In genomic region chr4:152041924-152042641, GRCm38 (mm10) we compare ENCODE assay signal across 21 mouse cellular contexts. TPM values are rescaled to one million over a fixed set of nuclear protein-coding genes. Genes with fewer than 3 reads are reported as not detected.
DNase-seq lines count a peak whose midpoint lies in the region; ATAC-seq and TF ChIP-seq lines count a peak whose summit lies in the region.
"Had no signal": no experiment of that assay in that cellular context is flagged by ENCODE, and none has a peak within 500 bp of the region (broad histone marks: within the 10 kb centered on the region; RNA-seq: fewer than 3 reads in every experiment).

No protein-coding gene starts in this region.

- ATAC-seq in kidney, postnatal 0 days (replicated peaks; ENCODE audit: low FRiP score, low read depth): no peak
- no peak for ATAC-seq in midbrain, embryonic 11.5 days (ENCODE audit: low FRiP score)
- ATAC-seq in midbrain, embryonic 14.5 days (ENCODE audit: low FRiP score, low TSS enrichment): no peak
- ATAC-seq: forebrain, embryonic 16.5 days had no signal

- H3K9me3 ChIP-seq in kidney, postnatal 0 days (replicated peaks; ENCODE audit: low read length): no peaks in the 10 kb centered on the region
- H3K9me3 ChIP-seq in midbrain, embryonic 11.5 days (ENCODE audit: control insufficient read depth, low read length): no peaks in the 10 kb centered on the region
- no peaks in the 10 kb centered on the region for H3K9me3 ChIP-seq in midbrain, embryonic 14.5 days (ENCODE audit: control insufficient read depth, low read length)
- no peaks in the 10 kb centered on the region for H3K9me3 ChIP-seq in E14TG2a.4 (ENCODE audit: low read length)
- H3K9me3 ChIP-seq: embryonic facial prominence, embryonic 13.5 days; forebrain, embryonic 12.5 days; heart, embryonic 15.5 days; hindbrain, embryonic 13.5 days had no signal

- H3K4me3 ChIP-seq in kidney, postnatal 0 days (replicated peaks; ENCODE audit: low read depth, low read length): no peak overlapping the region
- no peak overlapping the region for H3K4me3 ChIP-seq in midbrain, embryonic 11.5 days (ENCODE audit: low read depth, low read length)
- H3K4me3 ChIP-seq in midbrain, embryonic 14.5 days (replicated peaks; ENCODE audit: low read depth, low read length): no peak overlapping the region
- H3K4me3 ChIP-seq in E14TG2a.4 (replicated peaks; ENCODE audit: low read length): peak overlapping the region; percentile 99
- H3K4me3 ChIP-seq: embryonic facial prominence, embryonic 13.5 days; forebrain, embryonic 12.5 days; heart, embryonic 15.5 days; hindbrain, embryonic 13.5 days had no signal

- H3K4me2 ChIP-seq in kidney, postnatal 0 days (ENCODE audit: low read length): no peak overlapping the region
- no peak overlapping the region for H3K4me2 ChIP-seq in midbrain, embryonic 11.5 days
- H3K4me2 ChIP-seq in midbrain, embryonic 14.5 days (ENCODE audit: low read length): no peak overlapping the region
- H3K4me2 ChIP-seq: embryonic facial prominence, embryonic 13.5 days; forebrain, embryonic 12.5 days; heart, embryonic 11.5 days; heart, embryonic 15.5 days; hindbrain, embryonic 13.5 days had no signal

- H3K36me3 ChIP-seq in kidney, postnatal 0 days (ENCODE audit: insufficient read depth, low read length): peaks cover 35% of the 10 kb centered on the region
- H3K36me3 ChIP-seq in midbrain, embryonic 11.5 days (ENCODE audit: control insufficient read depth, insufficient read depth, low read length): peaks cover 29% of the 10 kb centered on the region
- H3K36me3 ChIP-seq in midbrain, embryonic 14.5 days (ENCODE audit: control insufficient read depth, insufficient read depth, low read length): peaks cover 57% of the 10 kb centered on the region
- peaks cover 69% of the 10 kb centered on the region for H3K36me3 ChIP-seq in E14TG2a.4 (ENCODE audit: insufficient read depth, low read length)

- TF ChIP-seq CTCF in kidney, postnatal 0 days (IDR thresholded peaks at IDR 0.05; ENCODE audit: low read depth): no peak
- no peak for TF ChIP-seq CTCF in E14TG2a.4 (conservative IDR thresholded peaks at IDR 0.05; ENCODE audit: low read length)

- WGBS in kidney, postnatal 0 days: 55% methylated on average over 22 of the region's 22 CpGs
- 96% methylated on average over 22 of the region's 22 CpGs for WGBS in midbrain, embryonic 11.5 days
- WGBS in midbrain, embryonic 14.5 days: 97% methylated on average over 22 of the region's 22 CpGs

- peak; percentile 27 for DNase-seq in kidney, postnatal 0 days (ENCODE audit: low spot score)
- DNase-seq in kidney, adult 8-10 months: no peak
- DNase-seq in midbrain, embryonic 11.5 days (ENCODE audit: low spot score, missing footprints): peak; percentile 41
- no peak for DNase-seq in midbrain, embryonic 14.5 days
- peak; percentile 35 to 37 for DNase-seq in B cell, adult 2 months
- no peak for DNase-seq in left cerebral cortex, adult 8-10 months (ENCODE audit: low spot score in 2 of 2)
- DNase-seq: adrenal gland, adult 2 months; adrenal gland, postnatal 25 days; cerebellum, adult 18-20 months; cerebellum, adult 9-11 months; cerebellum, postnatal 36 days; gastrocnemius, postnatal 10 days; heart, adult 18-20 months; heart, postnatal 14 days had no signal

- H3K27me3 ChIP-seq in kidney, postnatal 0 days (ENCODE audit: insufficient read depth, low read length): no peaks in the 10 kb centered on the region
- H3K27me3 ChIP-seq in midbrain, embryonic 11.5 days (ENCODE audit: control insufficient read depth, insufficient read depth, low read length): no peaks in the 10 kb centered on the region
- H3K27me3 ChIP-seq in midbrain, embryonic 14.5 days (ENCODE audit: control insufficient read depth, insufficient read depth, low read length): no peaks in the 10 kb centered on the region
- H3K27me3 ChIP-seq in E14TG2a.4 (ENCODE audit: insufficient read depth, low read length): no peaks in the 10 kb centered on the region
- H3K27me3 ChIP-seq: embryonic facial prominence, embryonic 13.5 days; forebrain, embryonic 12.5 days; heart, embryonic 15.5 days; hindbrain, embryonic 13.5 days had no signal

- peak overlapping the region; percentile 34; the same call in 1 of the 2 replicates for H3K27ac ChIP-seq in kidney, postnatal 0 days
- H3K27ac ChIP-seq in midbrain, embryonic 11.5 days (ENCODE audit: low read depth, low read length): no peak overlapping the region
- H3K27ac ChIP-seq in midbrain, embryonic 14.5 days (replicated peaks; ENCODE audit: low read depth, low read length): no peak overlapping the region
- H3K27ac ChIP-seq: embryonic facial prominence, embryonic 13.5 days; forebrain, embryonic 12.5 days; heart, embryonic 15.5 days; hindbrain, embryonic 13.5 days had no signal

- H3K9ac ChIP-seq in kidney, postnatal 0 days (ENCODE audit: low read depth, low read length): no peak overlapping the region
- H3K9ac ChIP-seq in midbrain, embryonic 11.5 days (ENCODE audit: low read length): no peak overlapping the region
- no peak overlapping the region for H3K9ac ChIP-seq in midbrain, embryonic 14.5 days (replicated peaks; ENCODE audit: low read length)
- H3K9ac ChIP-seq: embryonic facial prominence, embryonic 13.5 days; forebrain, embryonic 12.5 days; heart, embryonic 15.5 days; hindbrain, embryonic 13.5 days had no signal

- H3K4me1 ChIP-seq in kidney, postnatal 0 days (replicated peaks; ENCODE audit: insufficient read depth, low read length): peaks cover 8% of the 10 kb centered on the region; the same call in 1 of the 2 replicates
- peaks cover 13% of the 10 kb centered on the region for H3K4me1 ChIP-seq in midbrain, embryonic 11.5 days (ENCODE audit: control insufficient read depth, insufficient read depth, low read length)
- H3K4me1 ChIP-seq in midbrain, embryonic 14.5 days (ENCODE audit: control insufficient read depth, insufficient read depth, low read length): peaks cover 8% of the 10 kb centered on the region
- peaks cover 81% of the 10 kb centered on the region for H3K4me1 ChIP-seq in E14TG2a.4 (replicated peaks; ENCODE audit: low read depth, low read length)

RNA-seq across cellular contexts. Expression of gene Nol9, which starts 3.0 kb away (rescaled TPM):
- 20.0 and 20.5 TPM in 2 replicates for polyA plus RNA-seq in kidney, postnatal 0 days (2015; fragmentation: Nextera tagmentation; extraction: Ambion mirVana)
- polyA plus RNA-seq in midbrain, embryonic 11.5 days (2014; fragmentation: Nextera tagmentation; extraction: Ambion mirVana): 23.4 TPM in 2 replicates
- 21.1 and 25.8 TPM in 2 replicates for polyA plus RNA-seq in midbrain, embryonic 14.5 days (2014; fragmentation: Nextera tagmentation; extraction: Ambion mirVana)
- total RNA-seq in left cerebral cortex, adult 8-10 months (2022): 10 to 100 TPM; 15.7 to 18.2 (median 17.2) TPM

RNA-seq across cellular contexts. Expression of gene Tas1r1, which starts 3.7 kb away (rescaled TPM):
- polyA plus RNA-seq in kidney, postnatal 0 days (2015; fragmentation: Nextera tagmentation; extraction: Ambion mirVana): 0.39 and 0.45 TPM in 2 replicates
- polyA plus RNA-seq in midbrain, embryonic 11.5 days (2014; fragmentation: Nextera tagmentation; extraction: Ambion mirVana): 0.44 and 0.58 TPM in 2 replicates
- polyA plus RNA-seq in midbrain, embryonic 14.5 days (2014; fragmentation: Nextera tagmentation; extraction: Ambion mirVana): 1.2 and 1.3 TPM in 2 replicates
- under 1 TPM; 0.61 to 0.94 (median 0.73) TPM for total RNA-seq in left cerebral cortex, adult 8-10 months (2022)
- polyA plus RNA-seq: adrenal gland, adult 2 months had no signal

RNA-seq across cellular contexts. Expression of gene Zbtb48, which starts 14.6 kb away (rescaled TPM):
- 14.4 and 16.3 TPM in 2 replicates for polyA plus RNA-seq in kidney, postnatal 0 days (2015; fragmentation: Nextera tagmentation; extraction: Ambion mirVana)
- 21.1 and 22.5 TPM in 2 replicates for polyA plus RNA-seq in midbrain, embryonic 11.5 days (2014; fragmentation: Nextera tagmentation; extraction: Ambion mirVana)
- 19.7 and 21.8 TPM in 2 replicates for polyA plus RNA-seq in midbrain, embryonic 14.5 days (2014; fragmentation: Nextera tagmentation; extraction: Ambion mirVana)
- 10 to 100 TPM; 11.7 to 17.5 (median 14.0) TPM for total RNA-seq in left cerebral cortex, adult 8-10 months (2022)

RNA-seq across cellular contexts. Expression of gene Plekhg5, which starts 30.2 kb away (rescaled TPM):
- 18.3 and 19.3 TPM in 2 replicates for polyA plus RNA-seq in kidney, postnatal 0 days (2015; fragmentation: Nextera tagmentation; extraction: Ambion mirVana)
- 3.6 and 5.1 TPM in 2 replicates for polyA plus RNA-seq in midbrain, embryonic 11.5 days (2014; fragmentation: Nextera tagmentation; extraction: Ambion mirVana)
- polyA plus RNA-seq in midbrain, embryonic 14.5 days (2014; fragmentation: Nextera tagmentation; extraction: Ambion mirVana): 7.0 and 8.0 TPM in 2 replicates
- total RNA-seq in left cerebral cortex, adult 8-10 months (2022): 10 to 100 TPM; 72.6 to 90.6 (median 82.4) TPM

RNA-seq across cellular contexts. Expression of gene Klhl21, which starts 33.5 kb away (rescaled TPM):
- polyA plus RNA-seq in kidney, postnatal 0 days (2015; fragmentation: Nextera tagmentation; extraction: Ambion mirVana): 10.7 and 11.2 TPM in 2 replicates
- 2.0 and 2.6 TPM in 2 replicates for polyA plus RNA-seq in midbrain, embryonic 11.5 days (2014; fragmentation: Nextera tagmentation; extraction: Ambion mirVana)
- 1.5 and 1.6 TPM in 2 replicates for polyA plus RNA-seq in midbrain, embryonic 14.5 days (2014; fragmentation: Nextera tagmentation; extraction: Ambion mirVana)
- total RNA-seq in left cerebral cortex, adult 8-10 months (2022): 10 to 100 TPM; 15.8 to 21.0 (median 19.3) TPM

Comparison
In these comparisons a context has a peak if more than half of its experiments do, and no peak if none do; other contexts are left out.
1. DNase-seq: peak in kidney, postnatal 0 days (single experiment), midbrain, embryonic 11.5 days (single experiment) and B cell, adult 2 months (2 of 2); none in kidney, adult 8-10 months (0 of 2), midbrain, embryonic 14.5 days (single experiment) and left cerebral cortex, adult 8-10 months (0 of 2).